ENCODE assay signal across 8 mouse cellular contexts in genomic region chr19:32386556-32387402, GRCm38 (mm10). TPM values are rescaled to one million over a fixed set of nuclear protein-coding genes. Genes with fewer than 3 reads are reported as not detected.
DNase-seq lines count a peak whose midpoint lies in the region; ATAC-seq and TF ChIP-seq lines count a peak whose summit lies in the region.

No protein-coding gene starts in this region.

- H3K27me3 ChIP-seq in embryonic facial prominence, embryonic 13.5 days = no peaks in the 10 kb centered on the region
- H3K27me3 ChIP-seq in heart, embryonic 14.5 days (ENCODE audit: control insufficient read depth, insufficient read depth, low read length) = no peaks in the 10 kb centered on the region
- H3K27me3 ChIP-seq in kidney, embryonic 16.5 days (ENCODE audit: insufficient read depth, low read length) = no peaks in the 10 kb centered on the region

- peaks cover 3% of the 10 kb centered on the region; the same call in 1 of the 2 replicates for H3K36me3 ChIP-seq in embryonic facial prominence, embryonic 13.5 days
- no peaks in the 10 kb centered on the region; the same call in 1 of the 2 replicates for H3K36me3 ChIP-seq in heart, embryonic 14.5 days (ENCODE audit: control insufficient read depth, insufficient read depth, low read length)
- no peaks in the 10 kb centered on the region for H3K36me3 ChIP-seq in kidney, embryonic 16.5 days (ENCODE audit: insufficient read depth, low read length)

- no peak for ATAC-seq in embryonic facial prominence, embryonic 13.5 days (ENCODE audit: insufficient number of reproducible peaks, insufficient read depth, low FRiP score, low TSS enrichment, low read depth)
- no peak for ATAC-seq in heart, embryonic 14.5 days (ENCODE audit: insufficient number of reproducible peaks, insufficient read depth, low FRiP score, low read depth)
- no peak for ATAC-seq in kidney, embryonic 16.5 days (ENCODE audit: low FRiP score, low TSS enrichment)

- no peak overlapping the region for H3K27ac ChIP-seq in embryonic facial prominence, embryonic 13.5 days
- peak overlapping the region; percentile 0 to 98; a peak in 2 of 4 replicates for H3K27ac ChIP-seq in heart, embryonic 14.5 days (replicated peaks in 1 of 2; ENCODE audit: control insufficient read depth in 1 of 2, insufficient read depth in 1 of 2, low read depth in 2 of 2, low read length in 2 of 2)
- H3K27ac ChIP-seq in kidney, embryonic 16.5 days (ENCODE audit: low read length) = peak overlapping the region; percentile 93; the same call in 1 of the 2 replicates

- WGBS in embryonic facial prominence, embryonic 13.5 days = 26% methylated on average over 19 of the region's 19 CpGs
- 17% methylated on average over 19 of the region's 19 CpGs for WGBS in heart, embryonic 14.5 days
- WGBS in kidney, embryonic 16.5 days = 17% methylated on average over 19 of the region's 19 CpGs
- 8% methylated on average over 19 of the region's 19 CpGs for WGBS in lung, adult 2 months

- H3K4me2 ChIP-seq in embryonic facial prominence, embryonic 13.5 days = peak overlapping the region; percentile 95
- peak overlapping the region; percentile 83 for H3K4me2 ChIP-seq in heart, embryonic 14.5 days (ENCODE audit: low read length)
- peak overlapping the region; percentile 96 for H3K4me2 ChIP-seq in kidney, embryonic 16.5 days (replicated peaks; ENCODE audit: low read depth, low read length)

- peaks cover 20% of the 10 kb centered on the region for H3K4me1 ChIP-seq in embryonic facial prominence, embryonic 13.5 days
- H3K4me1 ChIP-seq in heart, embryonic 14.5 days (ENCODE audit: control insufficient read depth in 2 of 2, insufficient read depth in 2 of 2, low read length in 2 of 2) = peaks cover 10 to 26% of the 10 kb centered on the region in 2 experiments
- H3K4me1 ChIP-seq in kidney, embryonic 16.5 days (ENCODE audit: insufficient read depth, low read length) = peaks cover 30% of the 10 kb centered on the region
- H3K4me1 ChIP-seq in lung, adult 2 months (ENCODE audit: control insufficient read depth, insufficient read depth, low read length) = peaks cover 9% of the 10 kb centered on the region

- TF ChIP-seq CTCF in lung, adult 2 months (IDR thresholded peaks at IDR 0.05; ENCODE audit: insufficient read depth, low read length) = no peak

- no peak for TF ChIP-seq POLR2A in lung, adult 2 months (IDR thresholded peaks at IDR 0.05; ENCODE audit: borderline replicate concordance, extremely low read depth, low read depth, low read length)

- H3K4me3 ChIP-seq in embryonic facial prominence, embryonic 13.5 days = peak overlapping the region; percentile 83
- H3K4me3 ChIP-seq in heart, embryonic 14.5 days (ENCODE audit: control insufficient read depth in 1 of 2, insufficient read depth in 1 of 2, low read depth in 1 of 2, low read length in 2 of 2) = peak overlapping the region; percentile 90 to 98
- peak overlapping the region; percentile 91 for H3K4me3 ChIP-seq in kidney, embryonic 16.5 days (ENCODE audit: low read length)
- H3K4me3 ChIP-seq in lung, adult 2 months (replicated peaks; ENCODE audit: extremely low read depth, low read depth, low read length) = peak overlapping the region; percentile 97

- H3K9me3 ChIP-seq in embryonic facial prominence, embryonic 13.5 days = no peaks in the 10 kb centered on the region
- H3K9me3 ChIP-seq in heart, embryonic 14.5 days (ENCODE audit: control insufficient read depth, low read length) = no peaks in the 10 kb centered on the region
- no peaks in the 10 kb centered on the region for H3K9me3 ChIP-seq in kidney, embryonic 16.5 days (ENCODE audit: low read length)

- DNase-seq in 3134 (ENCODE audit: extremely low read depth, insufficient read length, low spot score) (peak; percentile 83), NIH3T3 (ENCODE audit: low read depth) (peak; percentile 99)
- peak; percentile 66 for DNase-seq in lung, adult 2 months
- peak; percentile 77 for DNase-seq in ovary, postnatal 36 days (ENCODE audit: low spot score)
- no peak for DNase-seq in spleen, adult 12 weeks (ENCODE audit: low spot score)

- peak overlapping the region; percentile 86 for H3K9ac ChIP-seq in embryonic facial prominence, embryonic 13.5 days
- peak overlapping the region; percentile 95 for H3K9ac ChIP-seq in heart, embryonic 14.5 days (ENCODE audit: low read length)
- peak overlapping the region; percentile 92 for H3K9ac ChIP-seq in kidney, embryonic 16.5 days (replicated peaks; ENCODE audit: low read length)

RNA-seq across cellular contexts. Expression of gene Sgms1, which starts 2.7 kb away (rescaled TPM):
- polyA plus RNA-seq in embryonic facial prominence, embryonic 13.5 days (2015; fragmentation: Nextera tagmentation; extraction: Ambion mirVana) = 28.8 and 35.6 TPM in 2 replicates
- 41.3 and 43.9 TPM in 2 replicates for polyA plus RNA-seq in heart, embryonic 14.5 days (2014; fragmentation: Nextera tagmentation; extraction: Ambion mirVana)
- 59.5 and 65.5 TPM in 2 replicates for polyA plus RNA-seq in kidney, embryonic 16.5 days (2015; fragmentation: Nextera tagmentation; extraction: Ambion mirVana)
- polyA plus RNA-seq in lung, adult 2 months (2012; rRNA removed) = 44.2 and 53.7 TPM in 2 replicates
